Mouse (Mus musculus) frontal cortex, postnatal 10 days (tissue): ENCODE data around the gene 4931406C07Rik.
"Not testable (repeated sequence)": the region's sequence is repeated elsewhere in the genome, so short reads cannot be mapped to it uniquely, and the experiment has no call there.

Experiments
- DNase-seq, 2 experiments: peaks; one replicate each; pipeline ENCODE4 v3.0.0; 2022; ENCODE audit warnings: low spot score in 2 of 2, mixed read lengths in 1 of 2

4931406C07Rik gene

GRCm38 (mm10) chr9:15306398-15307119 is at the start of gene 4931406C07Rik:
TSS of gene 4931406C07Rik (minus strand) at chr9:15306448.
- no peak for DNase-seq

DNA sequence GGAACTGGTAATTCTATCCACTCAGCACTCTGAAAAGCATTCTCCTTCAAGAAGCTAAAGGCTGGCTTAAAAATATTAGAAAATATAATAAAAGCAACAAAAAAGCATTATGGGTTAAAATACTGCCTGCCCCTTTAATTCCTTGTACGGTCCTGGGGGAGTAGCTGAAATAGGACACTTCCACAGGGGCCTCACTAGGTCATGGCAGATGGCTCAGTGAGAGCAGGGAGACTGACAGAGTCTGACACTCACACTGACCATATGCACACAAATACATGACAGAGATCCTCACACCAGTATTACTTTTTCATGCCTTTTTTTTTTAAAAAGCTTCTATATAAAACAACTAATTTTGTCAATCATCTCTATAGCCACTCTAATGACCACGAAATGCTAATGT is 43.7 kb upstream of the 4931406C07Rik start:
- no peak for DNase-seq

DNA sequence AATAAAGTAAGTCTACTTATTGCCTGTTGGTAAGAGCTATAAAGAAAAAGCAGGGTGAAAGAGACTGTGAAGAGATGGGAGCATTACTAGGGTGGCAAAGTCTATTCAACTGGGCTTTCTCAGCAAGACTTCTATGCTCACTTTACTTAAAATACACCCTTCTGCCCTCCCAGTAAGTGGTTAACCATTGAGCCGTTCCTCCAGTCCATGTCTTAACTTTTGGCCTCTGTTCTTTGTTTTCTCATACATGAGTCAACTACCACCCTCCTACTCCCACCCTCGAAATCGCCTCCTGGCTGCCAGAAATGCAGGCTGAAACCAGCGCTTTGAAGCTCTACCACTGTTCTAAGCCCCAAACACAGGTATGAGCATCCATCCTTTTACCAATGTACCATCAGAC is 31.5 kb upstream of the 4931406C07Rik start:
- no peak for DNase-seq

- DNase-seq: no peak
Measured at GRCm38 (mm10) chr9:15318170-15318742, 12.0 kb upstream of the 4931406C07Rik start.

DNA sequence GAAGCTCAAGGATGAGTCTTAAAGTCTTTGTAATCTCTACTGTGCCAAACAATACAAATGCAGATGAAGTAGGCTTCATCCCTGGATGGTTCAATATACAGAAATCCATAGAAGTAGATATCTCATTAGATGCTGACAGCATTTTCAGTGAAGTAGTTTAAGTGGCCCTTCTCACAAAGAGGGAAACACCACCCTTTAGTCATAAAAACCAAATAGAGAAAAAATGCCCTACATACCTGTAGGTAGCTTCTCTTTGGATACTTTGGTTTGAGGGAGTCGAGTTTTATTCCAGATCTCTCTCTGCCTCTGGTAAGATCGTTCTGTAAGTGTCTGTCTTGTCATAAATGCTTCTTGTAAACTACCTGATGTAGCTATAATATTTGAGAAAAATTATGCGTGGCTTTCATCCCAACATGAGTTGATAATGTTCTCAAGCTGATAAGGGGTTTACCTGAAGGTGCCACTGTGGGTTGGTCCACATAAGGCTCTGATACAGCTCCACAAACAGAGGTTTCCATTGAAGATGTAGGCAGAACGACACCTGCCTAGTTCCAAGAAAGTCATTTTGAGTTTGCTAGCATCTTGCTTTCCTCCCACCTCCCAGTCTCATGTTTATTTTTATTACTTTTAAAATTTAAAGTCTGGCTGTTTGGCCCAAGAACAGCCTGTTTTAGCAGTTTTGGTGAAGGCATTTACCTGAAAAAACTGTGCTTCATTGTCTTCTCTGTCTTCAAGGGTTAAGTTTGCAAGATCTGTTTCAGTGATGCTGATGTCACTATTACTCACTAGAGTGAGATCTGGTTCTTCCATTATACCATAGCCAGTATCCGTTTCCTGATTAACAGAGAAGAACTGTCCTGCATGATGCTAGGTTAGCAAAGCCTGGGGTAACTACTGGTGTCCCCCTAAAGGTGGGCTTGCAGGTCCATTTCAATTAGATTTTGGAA is 11.2 kb upstream of the 4931406C07Rik start:
- no peak for DNase-seq

DNA sequence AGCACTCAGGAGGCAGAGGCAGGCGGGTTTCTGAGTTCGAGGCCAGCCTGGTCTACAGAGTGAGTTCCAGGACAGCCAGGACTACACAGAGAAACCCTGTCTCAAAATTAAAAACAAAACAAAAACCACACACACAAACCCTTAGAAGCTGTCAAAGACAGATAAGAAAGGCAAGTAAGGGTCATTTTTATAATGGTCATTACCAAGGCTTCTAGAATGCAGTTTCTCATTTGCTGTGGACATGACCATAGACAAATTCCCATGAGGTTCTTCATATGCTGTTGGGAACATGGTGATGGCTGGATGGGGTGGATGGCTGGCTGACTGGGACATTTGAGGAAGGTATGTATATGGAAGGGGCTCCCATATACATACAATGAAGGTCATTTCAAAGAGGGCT is 10.0 kb upstream of the 4931406C07Rik start:
- DNase-seq: not testable (repeated sequence)

- DNase-seq: no peak
Measured at GRCm38 (mm10) chr9:15314619-15315018, 8.4 kb upstream of the 4931406C07Rik start.

- no peak for DNase-seq
Measured at GRCm38 (mm10) chr9:15313633-15314032, 7.4 kb upstream of the 4931406C07Rik start.

- no peak for DNase-seq
Measured at GRCm38 (mm10) chr9:15312054-15312735, 5.9 kb upstream of the 4931406C07Rik start.

GRCm38 (mm10) chr9:15310179-15310578 is 3.9 kb upstream of the 4931406C07Rik start:
- no peak for DNase-seq

DNA sequence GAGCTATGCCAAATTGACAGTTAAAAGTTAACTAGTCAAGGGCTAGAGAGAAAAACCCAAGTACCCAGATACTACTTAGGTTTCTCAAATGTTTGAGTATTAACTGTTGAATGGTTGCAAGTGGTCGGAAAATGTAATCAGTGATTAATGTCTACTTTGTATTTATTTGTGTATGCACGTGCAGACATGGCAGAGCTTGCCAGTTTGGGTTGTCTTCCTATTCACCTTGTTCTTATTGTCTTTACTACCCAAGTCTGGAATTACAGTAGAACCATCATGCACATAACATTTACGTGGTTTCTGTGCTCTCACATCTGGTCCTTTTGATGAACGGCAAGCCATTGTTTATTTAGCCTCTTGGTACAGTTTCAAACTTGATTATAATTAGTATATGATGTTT is 3.2 kb upstream of the 4931406C07Rik start:
- no peak for DNase-seq

- no peak for DNase-seq
Measured at GRCm38 (mm10) chr9:15308254-15308653, 2.0 kb upstream of the 4931406C07Rik start.

DNA sequence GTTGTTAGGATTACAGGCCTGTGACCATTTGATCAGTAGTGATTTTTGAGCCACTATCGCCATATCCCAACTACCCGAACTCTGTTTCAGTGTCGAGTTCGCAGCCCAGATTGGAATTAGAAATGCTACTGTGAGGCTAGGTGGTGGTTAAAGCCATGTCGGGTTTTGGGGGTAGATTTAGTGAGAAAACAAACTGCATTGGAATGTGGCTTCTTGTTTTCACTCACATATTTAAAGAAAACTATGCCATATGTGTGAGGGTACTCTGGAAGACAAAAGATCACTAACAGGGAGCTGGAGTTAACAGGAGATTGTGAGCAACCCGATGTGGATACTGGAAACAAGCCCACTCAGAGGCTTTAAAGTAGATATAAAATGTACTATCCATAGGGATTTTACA is 1.0 kb upstream of the 4931406C07Rik start:
- DNase-seq: no peak

- peak; percentile 93 to 96 for DNase-seq
Measured at GRCm38 (mm10) chr9:15305503-15306397, 498 bp downstream of the 4931406C07Rik start, which contains the start of gene Taf1d. TSS of gene Taf1d (plus strand) at chr9:15306214.

GRCm38 (mm10) chr9:15302881-15303280 is 3.4 kb downstream of the 4931406C07Rik start:
- no peak for DNase-seq

GRCm38 (mm10) chr9:15302006-15302405 is 4.2 kb downstream of the 4931406C07Rik start:
- not testable (repeated sequence) for DNase-seq

GRCm38 (mm10) chr9:15301399-15301798 is 4.8 kb downstream of the 4931406C07Rik start:
- DNase-seq: peak in 1 of 2 experiments; percentile 26

DNA sequence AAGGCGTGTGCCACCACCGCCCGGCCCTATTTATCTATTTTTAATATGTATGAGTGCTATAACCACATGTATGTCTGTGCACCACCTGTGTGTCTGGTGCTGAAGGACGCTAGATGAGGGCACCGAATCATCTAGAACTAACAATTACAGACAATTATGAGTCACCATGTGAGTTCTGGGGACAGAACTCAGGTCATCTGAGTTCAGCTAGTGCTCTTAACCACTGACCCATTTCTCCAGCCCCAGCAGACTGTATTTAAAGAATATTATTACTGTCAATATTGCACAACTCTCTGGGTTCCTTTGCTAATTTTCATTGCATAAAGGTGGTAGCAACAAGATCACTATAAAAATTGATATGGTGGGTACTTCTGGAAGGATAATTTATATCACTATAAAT is 6.2 kb downstream of the 4931406C07Rik start:
- DNase-seq: no peak

DNA sequence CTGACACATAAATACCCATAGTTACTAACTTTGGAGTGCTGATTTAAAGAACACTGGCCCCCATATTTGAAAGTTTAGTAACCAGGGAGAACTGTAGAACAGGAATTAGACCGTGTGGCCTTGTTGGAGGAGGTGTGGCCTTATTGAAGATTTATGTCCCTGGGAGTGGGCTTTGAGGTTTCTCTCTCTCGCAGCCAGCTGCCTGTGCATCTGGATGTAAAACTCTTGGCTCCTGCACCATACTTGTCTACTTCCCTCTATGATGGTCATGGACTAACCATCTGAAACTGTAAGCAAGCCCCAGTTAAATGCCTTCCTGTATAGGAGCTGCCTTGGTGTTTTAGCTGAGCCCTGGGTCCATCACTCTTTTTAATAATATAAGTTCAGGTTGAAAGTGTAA is 7.8 kb downstream of the 4931406C07Rik start:
- no peak for DNase-seq

DNA sequence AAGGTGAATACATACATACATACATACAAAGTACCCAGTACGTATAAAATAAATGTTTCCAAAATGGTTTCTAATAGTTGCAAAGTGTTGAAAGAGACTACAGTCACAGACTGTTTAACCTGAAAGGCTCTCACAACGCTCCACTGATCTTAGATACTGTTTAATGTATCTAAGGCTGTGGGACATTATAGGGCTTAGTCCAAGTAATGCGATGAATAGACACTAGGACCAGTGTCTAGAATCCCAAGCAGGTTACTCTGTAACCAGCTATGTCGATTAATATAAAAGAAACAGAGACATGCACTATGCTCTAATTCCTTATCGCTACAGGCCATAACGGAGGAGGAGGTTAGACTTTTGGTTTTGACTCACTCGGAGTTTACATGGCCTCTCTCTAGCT is 9.1 kb downstream of the 4931406C07Rik start:
- no peak for DNase-seq

DNA sequence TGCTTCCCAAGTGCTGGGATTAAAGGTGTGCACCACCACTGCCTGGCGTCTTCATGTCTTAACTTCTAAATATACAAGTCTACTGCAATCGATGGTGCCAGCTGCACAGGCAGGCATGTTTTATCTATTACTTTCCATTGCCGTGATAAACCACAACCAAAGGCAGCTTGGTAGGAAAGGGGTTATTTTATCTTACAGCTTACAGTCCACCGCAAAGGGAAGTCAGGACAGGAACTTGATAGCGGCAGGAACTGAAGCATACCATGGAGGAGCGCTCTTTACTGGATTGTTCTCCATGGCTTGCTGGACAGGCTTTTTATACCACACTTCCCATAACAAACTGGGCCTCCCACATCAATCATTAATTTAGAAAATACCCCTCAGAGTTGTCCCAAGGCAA is 17.0 kb downstream of the 4931406C07Rik start:
- no peak for DNase-seq
